Mouse (Mus musculus) retina, postnatal 1 day (tissue): ENCODE data around the gene Zfp65.
"Not testable (repeated sequence)": the region's sequence is repeated elsewhere in the genome, so short reads cannot be mapped to it uniquely, and the experiment has no call there.

ENCODE experiments used
- DNase-seq: peaks from one replicate; pipeline ENCODE4 v3.0.0-alpha.2; 2012

Gene Zfp65

GRCm38 (mm10) chr13:67728641-67729318 lies at the start of gene Zfp65:
TSS of gene Zfp65 (minus strand) at chr13:67729173.
- DNase-seq = peak; percentile 82

- no peak for DNase-seq
These were observed 34.2 kb upstream of the Zfp65 start for GRCm38 (mm10) chr13:67763031-67763768.

GRCm38 (mm10) chr13:67759966-67760365 lies 31.0 kb upstream of the Zfp65 start:
- DNase-seq = no peak

- DNase-seq = no peak
These were observed 26.8 kb upstream of the Zfp65 start for GRCm38 (mm10) chr13:67755761-67756160.

- peak; percentile 88 for DNase-seq
These were observed 25.6 kb upstream of the Zfp65 start, which contains the start of gene Zfp85 for GRCm38 (mm10) chr13:67754333-67755306. TSS of gene Zfp85 (minus strand) at chr13:67755228.

- no peak for DNase-seq
These were observed 14.9 kb upstream of the Zfp65 start for GRCm38 (mm10) chr13:67743896-67744295.

GRCm38 (mm10) chr13:67742941-67743340 lies 14.0 kb upstream of the Zfp65 start:
- DNase-seq = no peak

- not testable (repeated sequence) for DNase-seq
These were observed 5.4 kb upstream of the Zfp65 start for GRCm38 (mm10) chr13:67734391-67734790.

- DNase-seq = peak; percentile 33
These were observed 468 bp upstream of the Zfp65 start for GRCm38 (mm10) chr13:67729441-67729840.

GRCm38 (mm10) chr13:67728106-67728505 lies 867 bp downstream of the Zfp65 start:
- DNase-seq = peak; percentile 27

- peak; percentile 80 for DNase-seq
These were observed 3.6 kb downstream of the Zfp65 start for GRCm38 (mm10) chr13:67725331-67725730.

- DNase-seq = peak; percentile 96
These were observed 5.0 kb downstream of the Zfp65 start for GRCm38 (mm10) chr13:67723848-67724479.

GRCm38 (mm10) chr13:67686971-67687370 lies 42.0 kb downstream of the Zfp65 start, which contains the start of gene Zfp738:
TSS of gene Zfp738 (minus strand) at chr13:67687071.
- no peak for DNase-seq

- not testable (repeated sequence) for DNase-seq
These were observed 45.1 kb downstream of the Zfp65 start for GRCm38 (mm10) chr13:67683841-67684240.

- DNase-seq = peak; percentile 95
These were observed 45.8 kb downstream of the Zfp65 start for GRCm38 (mm10) chr13:67682959-67683735.

- no peak for DNase-seq
These were observed 54.1 kb downstream of the Zfp65 start for GRCm38 (mm10) chr13:67674902-67675301.
